Mouse (Mus musculus) lung, adult 18-20 months (tissue): ENCODE measurements around the gene Prss48.
"Not testable (repeated sequence)": the region's sequence is repeated elsewhere in the genome, so short reads cannot be mapped to it uniquely, and the experiment has no call there.

ENCODE experiments used
- DNase-seq, 2 experiments: peaks; one replicate each; pipeline ENCODE4 v3.0.0; 2022; ENCODE audit warnings: mixed read lengths in 2 of 2

Gene Prss48

GRCm38 (mm10) chr3:86002940-86003339 is 649 bp upstream of the Prss48 start:
- peak; percentile 28 to 41 for DNase-seq

- DNase-seq, result no peak
These were observed 1.0 kb downstream of the Prss48 start for GRCm38 (mm10) chr3:86001271-86001670.

GRCm38 (mm10) chr3:85994645-85995044 is 7.6 kb downstream of the Prss48 start:
- DNase-seq, result no peak

GRCm38 (mm10) chr3:85993744-85994143 is 8.5 kb downstream of the Prss48 start:
- DNase-seq, result peak; percentile 57 to 74

- DNase-seq, result peak in 1 of 2 experiments; percentile 31
These were observed 10.5 kb downstream of the Prss48 start for GRCm38 (mm10) chr3:85991802-85992156.

GRCm38 (mm10) chr3:85991140-85991801 is 11.0 kb downstream of the Prss48 start:
- DNase-seq, result no peak

GRCm38 (mm10) chr3:85987225-85987624 is 15.1 kb downstream of the Prss48 start:
- DNase-seq, result no peak

GRCm38 (mm10) chr3:85984537-85984936 is 17.8 kb downstream of the Prss48 start:
- DNase-seq, result no peak

GRCm38 (mm10) chr3:85981761-85982160 is 20.5 kb downstream of the Prss48 start:
- DNase-seq, result not testable (repeated sequence)

GRCm38 (mm10) chr3:85980036-85980435 is 22.3 kb downstream of the Prss48 start:
- no peak for DNase-seq

GRCm38 (mm10) chr3:85974451-85974850 is 27.8 kb downstream of the Prss48 start:
- no peak for DNase-seq

- DNase-seq, result no peak
These were observed 28.7 kb downstream of the Prss48 start for GRCm38 (mm10) chr3:85973376-85974140.

- peak; percentile 34 to 42 for DNase-seq
These were observed 30.7 kb downstream of the Prss48 start for GRCm38 (mm10) chr3:85971599-85971975.

- DNase-seq, result peak; percentile 93 to 95
These were observed 31.3 kb downstream of the Prss48 start, which contains the start of gene Sh3d19 for GRCm38 (mm10) chr3:85970742-85971598. Gene Sh3d19, plus strand, starts transcription at chr3:85971109.

GRCm38 (mm10) chr3:85969040-85969439 is 33.3 kb downstream of the Prss48 start:
- DNase-seq, result no peak

GRCm38 (mm10) chr3:85965479-85965878 is 36.8 kb downstream of the Prss48 start:
- DNase-seq, result no peak

- DNase-seq, result peak; percentile 63 to 77
These were observed 41.2 kb downstream of the Prss48 start for GRCm38 (mm10) chr3:85961134-85961533.

GRCm38 (mm10) chr3:85959669-85960068 is 42.6 kb downstream of the Prss48 start:
- DNase-seq, result no peak

GRCm38 (mm10) chr3:85955704-85956103 is 46.6 kb downstream of the Prss48 start:
- no peak for DNase-seq

GRCm38 (mm10) chr3:85955269-85955668 is 47.0 kb downstream of the Prss48 start:
- no peak for DNase-seq

- no peak for DNase-seq
These were observed 49.5 kb downstream of the Prss48 start for GRCm38 (mm10) chr3:85952696-85953283.

- DNase-seq, result no peak
These were observed 51.4 kb downstream of the Prss48 start for GRCm38 (mm10) chr3:85950914-85951313.
